Mouse (Mus musculus) stomach, embryonic 14.5 days (tissue): ENCODE data around the gene Stat6. TPM values are rescaled to one million over a fixed set of nuclear protein-coding genes. Genes with fewer than 3 reads are reported as not detected.

Experiments
- ATAC-seq: fragments of 200-750 bp; cut with Nextera tagmentation; 2 replicates; pipeline ENCODE4 v1.8.0; 2017; ENCODE audit warnings: low read depth, moderate TSS enrichment; ENCODE audit not compliant: insufficient number of reproducible peaks, insufficient read depth, low FRiP score
- H3K27ac ChIP-seq: fragments of 300-500 bp; sonication (generic); 2 replicates; pipeline ENCODE4 v1.5.1; 2014; ENCODE audit warnings: mild to moderate bottlenecking, low read length, moderate library complexity, mixed read lengths
- H3K27me3 ChIP-seq: fragments of 300-500 bp; sonication (generic); 2 replicates; pipeline ENCODE4 v1.6.1; 2014; ENCODE audit warnings: low read length, control low read depth, mixed read lengths; ENCODE audit not compliant: control insufficient read depth, insufficient read depth
- H3K36me3 ChIP-seq: fragments of 300-500 bp; sonication (generic); 2 replicates; pipeline ENCODE4 v1.6.1; 2014; ENCODE audit warnings: mild to moderate bottlenecking, control low read depth, low read length, moderate library complexity, mixed read lengths; ENCODE audit not compliant: control insufficient read depth, insufficient read depth
- H3K4me1 ChIP-seq: fragments of 300-500 bp; sonication (generic); 2 replicates; pipeline ENCODE4 v1.6.1; 2014; ENCODE audit warnings: low read length, control low read depth, mixed read lengths; ENCODE audit not compliant: control insufficient read depth, insufficient read depth
- H3K4me2 ChIP-seq: fragments of 300-500 bp; sonication (generic); replicated peaks from 2 replicates; pipeline ENCODE4 v1.6.1; 2014; ENCODE audit warnings: low read depth, low read length, control low read depth
- H3K4me3 ChIP-seq: fragments of 300-500 bp; sonication (generic); 2 replicates; pipeline ENCODE4 v1.5.1; 2014; ENCODE audit warnings: low read depth, low read length, control low read depth
- H3K9ac ChIP-seq: fragments of 300-500 bp; sonication (generic); replicated peaks from 2 replicates; pipeline ENCODE4 v1.6.1; 2014; ENCODE audit warnings: low read depth, mild to moderate bottlenecking, control low read depth, low read length, moderate library complexity, mixed read lengths
- H3K9me3 ChIP-seq: fragments of 300-500 bp; sonication (generic); 2 replicates; pipeline ENCODE4 v1.6.1; 2016; ENCODE audit warnings: low read depth, low read length, control low read depth; ENCODE audit not compliant: control insufficient read depth
- WGBS: fragments of 180-500 bp; shearing (Covaris S2); extraction: QIAGEN DNeasy Blood & Tissue Kit; methylation state at CpG from one replicate; pipeline ENCODE4 v1.1.7; 2014; 5-methylcytosine and 5-hydroxymethylcytosine counted together
- polyA plus RNA-seq: library from polyadenylated mRNA; unstranded; fragments of >200 nt; fragmentation: Nextera tagmentation; extraction: Ambion mirVana; gene quantifications from 2 replicates; pipeline ENCODE4 v1.2.1, GENCODE M21; 2014

Stat6 gene
- polyA plus RNA-seq, 1 experiment from 2014 or later: 24.7 TPM

- H3K9me3 ChIP-seq: no peaks in the 10 kb centered on the region
- peak overlapping the region; percentile 83 for H3K27ac ChIP-seq
- peak overlapping the region; percentile 43 for H3K4me2 ChIP-seq
- H3K4me1 ChIP-seq: peaks cover 52% of the 10 kb centered on the region
- ATAC-seq: no peak
- H3K27me3 ChIP-seq: no peaks in the 10 kb centered on the region
- no peak overlapping the region; the same call in 1 of the 2 replicates for H3K9ac ChIP-seq
- H3K36me3 ChIP-seq: peaks cover 23% of the 10 kb centered on the region
- H3K4me3 ChIP-seq: peak overlapping the region; percentile 11; the same call in 1 of the 2 replicates
- 24% methylated on average over 19 of the region's 19 CpGs for WGBS
Measured at GRCm38 (mm10) chr10:127662666-127663253, 20.0 kb downstream of the Stat6 start.

DNA sequence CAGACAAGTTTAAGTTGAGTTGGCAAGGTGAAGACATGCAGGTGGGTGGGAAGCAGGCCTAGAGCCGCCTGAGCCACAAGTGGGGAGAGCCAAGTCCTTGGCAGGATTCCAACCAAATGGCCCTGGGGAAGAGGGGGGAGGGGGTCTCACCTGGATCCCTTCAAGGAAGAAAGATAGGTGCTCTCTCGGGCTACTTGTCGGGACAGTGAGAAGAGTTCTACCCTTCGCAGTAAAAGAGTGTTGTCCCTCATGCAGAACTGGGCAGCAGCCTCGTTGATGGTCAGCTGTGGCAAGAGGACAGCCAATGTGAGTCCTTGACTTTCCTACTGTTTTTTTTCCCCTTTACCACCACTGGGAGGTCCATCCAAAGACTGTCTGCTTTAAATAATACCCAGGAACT lies 20.8 kb downstream of the Stat6 start:
- no peaks in the 10 kb centered on the region for H3K9me3 ChIP-seq
- peak overlapping the region; percentile 44; the same call in 1 of the 2 replicates for H3K27ac ChIP-seq
- no peaks in the 10 kb centered on the region for H3K27me3 ChIP-seq
- 16% methylated on average over 5 of the region's 5 CpGs for WGBS
- peaks cover 23% of the 10 kb centered on the region for H3K36me3 ChIP-seq
- peak overlapping the region; percentile 73; the same call in 1 of the 2 replicates for H3K4me2 ChIP-seq
- peaks cover 56% of the 10 kb centered on the region for H3K4me1 ChIP-seq
- H3K9ac ChIP-seq: no peak overlapping the region
- ATAC-seq: no peak
- H3K4me3 ChIP-seq: no peak overlapping the region

GRCm38 (mm10) chr10:127664166-127664565 lies 21.4 kb downstream of the Stat6 start:
- WGBS: 39% methylated on average over 16 of the region's 16 CpGs
- peak overlapping the region; percentile 44; the same call in 1 of the 2 replicates for H3K27ac ChIP-seq
- peak overlapping the region; percentile 0; the same call in 1 of the 2 replicates for H3K4me3 ChIP-seq
- H3K36me3 ChIP-seq: peaks cover 23% of the 10 kb centered on the region
- no peaks in the 10 kb centered on the region for H3K9me3 ChIP-seq
- no peak overlapping the region for H3K9ac ChIP-seq
- H3K27me3 ChIP-seq: no peaks in the 10 kb centered on the region
- H3K4me2 ChIP-seq: peak overlapping the region; percentile 73; the same call in 1 of the 2 replicates
- peaks cover 58% of the 10 kb centered on the region for H3K4me1 ChIP-seq
- ATAC-seq: no peak

GRCm38 (mm10) chr10:127664891-127665290 lies 22.1 kb downstream of the Stat6 start:
- no peak for ATAC-seq
- Histone ChIP-seq H3K4me1 (peaks cover 59% of the 10 kb centered on the region), H3K4me3 (peak overlapping the region; percentile 73), H3K27ac (no peak overlapping the region), H3K27me3 (no peaks in the 10 kb centered on the region), H3K9me3 (no peaks in the 10 kb centered on the region), H3K4me2 (peak overlapping the region; percentile 73), H3K9ac (peak overlapping the region; percentile 78; the same call in 1 of the 2 replicates), H3K36me3 (peaks cover 18% of the 10 kb centered on the region)
- 38% methylated on average over 13 of the region's 13 CpGs for WGBS

DNA sequence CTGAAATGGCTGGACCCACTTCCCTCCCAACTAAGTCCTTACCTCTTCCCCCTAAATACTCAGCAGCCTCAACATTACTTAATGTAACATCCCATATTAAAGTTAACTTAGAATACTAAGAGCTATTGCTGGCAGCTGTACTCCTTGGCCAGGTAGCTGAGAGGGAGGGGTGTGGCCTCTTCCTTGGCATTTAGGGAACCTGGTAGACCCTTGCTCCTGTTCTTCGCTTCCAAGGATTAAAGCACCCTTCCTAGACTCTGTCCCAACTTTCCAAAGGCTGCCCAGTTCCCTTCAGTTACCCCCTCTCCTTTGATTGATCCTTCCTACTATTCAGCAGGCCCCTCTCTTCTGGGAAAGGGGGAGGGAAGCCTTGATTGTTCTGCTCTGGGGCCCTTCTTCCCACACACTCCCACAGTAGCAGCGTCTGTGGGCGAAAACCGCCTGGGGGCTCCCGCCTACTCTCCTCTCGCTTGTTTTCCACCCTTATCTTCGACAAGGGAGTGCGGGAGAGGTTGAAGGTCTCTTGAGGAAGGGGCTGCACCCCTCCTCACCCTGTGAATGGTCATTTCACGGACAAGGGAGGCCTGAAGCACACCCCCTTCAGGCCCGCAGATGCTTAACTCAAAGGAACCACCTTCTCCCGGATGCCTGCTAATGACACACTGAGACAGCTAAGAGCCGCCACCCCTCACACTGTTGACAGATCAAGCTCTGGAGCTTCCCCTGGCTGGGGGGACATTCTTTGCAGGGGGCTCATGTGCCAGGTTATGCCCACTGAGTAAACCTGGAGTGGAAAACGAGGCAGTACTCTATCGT lies 22.8 kb downstream of the Stat6 start:
- no peaks in the 10 kb centered on the region for H3K27me3 ChIP-seq
- no peaks in the 10 kb centered on the region for H3K9me3 ChIP-seq
- ATAC-seq: no peak
- peak overlapping the region; percentile 98 for H3K27ac ChIP-seq
- H3K36me3 ChIP-seq: peaks cover 16% of the 10 kb centered on the region
- H3K4me2 ChIP-seq: peak overlapping the region; percentile 73
- H3K4me1 ChIP-seq: peaks cover 59% of the 10 kb centered on the region
- H3K4me3 ChIP-seq: peak overlapping the region; percentile 73
- H3K9ac ChIP-seq: peak overlapping the region; percentile 78
- 8% methylated on average over 14 of the region's 14 CpGs for WGBS

GRCm38 (mm10) chr10:127666501-127667268 lies 23.9 kb downstream of the Stat6 start, which contains the start of gene Nemp1:
Nemp1 (plus strand) TSS chr10:127666901.
- Histone ChIP-seq H3K27me3 (no peaks in the 10 kb centered on the region), H3K4me1 (peaks cover 48% of the 10 kb centered on the region), H3K4me2 (peak within 1 kb of the TSS; percentile 73), H3K9me3 (no peaks in the 10 kb centered on the region), H3K9ac (peak within 1 kb of the TSS; percentile 78), H3K27ac (peak within 1 kb of the TSS; percentile 98), H3K36me3 (peaks cover 12% of the 10 kb centered on the region), H3K4me3 (peak within 1 kb of the TSS; percentile 73)
- ATAC-seq: peak; percentile 71
- WGBS: under 1% methylated on average over 62 of the region's 73 CpGs

DNA sequence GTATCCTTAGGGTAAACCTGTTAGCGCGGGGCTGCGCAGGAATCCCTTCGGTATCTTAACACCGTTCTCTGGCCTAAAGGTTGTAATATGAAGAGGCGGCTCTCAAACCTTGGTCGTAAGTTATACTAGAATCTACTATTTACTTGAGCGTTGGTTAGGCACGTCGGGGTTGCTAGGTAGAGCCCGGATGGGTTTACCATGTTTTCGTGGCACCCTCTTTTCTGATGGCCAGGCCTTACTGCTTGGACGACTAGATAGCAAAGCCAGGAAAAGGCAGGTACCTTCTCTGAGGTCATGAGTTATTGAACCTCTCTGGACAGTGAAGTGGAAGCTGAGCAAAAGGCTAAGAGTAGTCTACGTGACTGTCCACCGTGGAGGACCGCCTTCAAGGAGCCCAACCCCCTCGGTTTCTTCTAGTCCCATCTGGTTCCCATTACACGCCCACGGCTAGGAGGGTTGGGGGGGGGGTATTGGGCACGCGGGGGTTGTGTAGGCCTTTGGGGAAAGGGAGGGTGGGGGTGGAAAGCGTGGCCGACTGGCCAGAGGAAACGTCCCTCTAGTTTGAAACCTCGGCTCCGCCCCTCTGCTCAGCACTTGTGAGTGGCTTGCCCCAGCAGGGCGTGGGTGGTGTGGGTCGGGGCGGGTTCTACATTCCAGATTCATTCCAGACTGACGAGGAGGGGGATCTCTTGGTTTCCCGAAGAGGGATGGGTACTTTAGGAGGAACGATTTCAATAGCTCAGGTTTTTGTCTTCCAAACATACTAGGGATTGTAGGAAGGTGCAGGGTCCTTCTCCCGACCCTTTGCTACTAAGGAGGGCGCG lies 24.7 kb downstream of the Stat6 start:
- H3K4me1 ChIP-seq: peaks cover 40% of the 10 kb centered on the region
- H3K27ac ChIP-seq: peak overlapping the region; percentile 98
- no peaks in the 10 kb centered on the region for H3K27me3 ChIP-seq
- no peaks in the 10 kb centered on the region for H3K9me3 ChIP-seq
- H3K36me3 ChIP-seq: peaks cover 12% of the 10 kb centered on the region
- H3K9ac ChIP-seq: peak overlapping the region; percentile 78
- peak overlapping the region; percentile 73 for H3K4me3 ChIP-seq
- peak; percentile 63 for ATAC-seq
- WGBS: 1% methylated on average over 35 of the region's 35 CpGs
- peak overlapping the region; percentile 73 for H3K4me2 ChIP-seq
